Mouse (Mus musculus) hindbrain, embryonic 16.5 days (tissue): ENCODE measurements around the gene Phactr1. TPM values are rescaled to one million over a fixed set of nuclear protein-coding genes. Genes with fewer than 3 reads are reported as not detected.

Experiments used
- ATAC-seq: fragments of 200-750 bp; cut with Nextera tagmentation; 2 replicates; pipeline ENCODE4 v1.8.0; 2017; ENCODE audit warnings: moderate TSS enrichment, moderate library complexity
- H3K27ac ChIP-seq: fragments of 300-500 bp; sonication (generic); 2 replicates; pipeline ENCODE4 v1.5.1; 2014; ENCODE audit warnings: low read depth, mild to moderate bottlenecking, control low read depth, low read length, moderate library complexity
- H3K27me3 ChIP-seq: fragments of 300-500 bp; sonication (generic); replicated peaks from 2 replicates; pipeline ENCODE4 v1.6.1; 2014; ENCODE audit warnings: low read length; ENCODE audit not compliant: control insufficient read depth, insufficient read depth
- H3K36me3 ChIP-seq: fragments of 300-500 bp; sonication (generic); 2 replicates; pipeline ENCODE4 v1.6.1; 2014; ENCODE audit warnings: mild to moderate bottlenecking, low read length, moderate library complexity, mixed read lengths; ENCODE audit not compliant: control insufficient read depth, insufficient read depth
- H3K4me1 ChIP-seq: fragments of 300-500 bp; sonication (generic); 2 replicates; pipeline ENCODE4 v1.6.1; 2014; ENCODE audit warnings: low read depth, low read length; ENCODE audit not compliant: control insufficient read depth, insufficient read depth
- H3K4me2 ChIP-seq: fragments of 300-500 bp; sonication (generic); 2 replicates; pipeline ENCODE4 v1.6.1; 2014; ENCODE audit warnings: mild to moderate bottlenecking, low read length, control low read depth, moderate library complexity
- H3K4me3 ChIP-seq: fragments of 300-500 bp; sonication (generic); 2 replicates; pipeline ENCODE4 v1.5.1; 2014; ENCODE audit warnings: mild to moderate bottlenecking, low read length, control low read depth, moderate library complexity
- H3K9ac ChIP-seq: fragments of 300-500 bp; sonication (generic); 2 replicates; pipeline ENCODE4 v1.6.1; 2014; ENCODE audit warnings: low read depth, mild to moderate bottlenecking, control low read depth, low read length, moderate library complexity
- H3K9me3 ChIP-seq: fragments of 300-500 bp; sonication (generic); 2 replicates; pipeline ENCODE4 v1.6.1; 2014; ENCODE audit warnings: mild to moderate bottlenecking, low read length, moderate library complexity; ENCODE audit not compliant: control insufficient read depth
- WGBS: fragments of 180-500 bp; shearing (Covaris S2); extraction: QIAGEN DNeasy Blood & Tissue Kit; methylation state at CpG from one replicate; pipeline ENCODE4 v1.1.7; 2014; 5-methylcytosine and 5-hydroxymethylcytosine counted together
- polyA plus RNA-seq: library from polyadenylated mRNA; unstranded; fragments of >200 nt; fragmentation: Nextera tagmentation; extraction: Ambion mirVana; gene quantifications from 2 replicates; pipeline ENCODE4 v1.2.1, GENCODE M21; 2015

Gene Phactr1
- polyA plus RNA-seq, 1 experiment from 2014 or later = 49.9 TPM

- no peak overlapping the region for H3K4me3 ChIP-seq
- H3K4me2 ChIP-seq = no peak overlapping the region
- no peaks in the 10 kb centered on the region for H3K4me1 ChIP-seq
- H3K36me3 ChIP-seq = no peaks in the 10 kb centered on the region
- no peak overlapping the region for H3K9ac ChIP-seq
- H3K27ac ChIP-seq = no peak overlapping the region
- H3K9me3 ChIP-seq = no peaks in the 10 kb centered on the region
- WGBS = 88% methylated on average over 10 of the region's 10 CpGs
- ATAC-seq = no peak
- H3K27me3 ChIP-seq = no peaks in the 10 kb centered on the region
These were observed 275.9 kb downstream of the Phactr1 start for GRCm38 (mm10) chr13:42956327-42956726.

GRCm38 (mm10) chr13:42957856-42958255, 277.4 kb downstream of the Phactr1 start:
- ATAC-seq = no peak
- 62% methylated on average over 7 of the region's 7 CpGs for WGBS
- no peak overlapping the region for H3K9ac ChIP-seq
- no peaks in the 10 kb centered on the region for H3K27me3 ChIP-seq
- H3K4me1 ChIP-seq = no peaks in the 10 kb centered on the region
- H3K9me3 ChIP-seq = no peaks in the 10 kb centered on the region
- H3K27ac ChIP-seq = no peak overlapping the region
- H3K4me3 ChIP-seq = no peak overlapping the region
- H3K36me3 ChIP-seq = no peaks in the 10 kb centered on the region
- H3K4me2 ChIP-seq = no peak overlapping the region

GRCm38 (mm10) chr13:42958867-42959266, 278.4 kb downstream of the Phactr1 start:
- no peak overlapping the region for H3K4me2 ChIP-seq
- H3K36me3 ChIP-seq = no peaks in the 10 kb centered on the region
- H3K4me3 ChIP-seq = no peak overlapping the region
- no peak overlapping the region for H3K27ac ChIP-seq
- WGBS = 92% methylated on average over 2 of the region's 2 CpGs
- H3K9ac ChIP-seq = no peak overlapping the region
- no peaks in the 10 kb centered on the region for H3K27me3 ChIP-seq
- ATAC-seq = no peak
- H3K4me1 ChIP-seq = no peaks in the 10 kb centered on the region
- no peaks in the 10 kb centered on the region for H3K9me3 ChIP-seq

- no peaks in the 10 kb centered on the region for H3K4me1 ChIP-seq
- no peak overlapping the region for H3K4me3 ChIP-seq
- 98% methylated on average over 4 of the region's 4 CpGs for WGBS
- H3K27me3 ChIP-seq = no peaks in the 10 kb centered on the region
- H3K27ac ChIP-seq = no peak overlapping the region
- no peaks in the 10 kb centered on the region for H3K9me3 ChIP-seq
- ATAC-seq = no peak
- H3K36me3 ChIP-seq = no peaks in the 10 kb centered on the region
- H3K4me2 ChIP-seq = no peak overlapping the region
- H3K9ac ChIP-seq = no peak overlapping the region
These were observed 281.1 kb downstream of the Phactr1 start for GRCm38 (mm10) chr13:42961561-42961960.

GRCm38 (mm10) chr13:42968537-42968936, 288.1 kb downstream of the Phactr1 start:
- no peaks in the 10 kb centered on the region for H3K9me3 ChIP-seq
- WGBS = 78% methylated on average over 4 of the region's 4 CpGs
- ATAC-seq = no peak

GRCm38 (mm10) chr13:42973561-42973960, 293.1 kb downstream of the Phactr1 start:
- no peaks in the 10 kb centered on the region for H3K9me3 ChIP-seq
- no peak overlapping the region for H3K4me3 ChIP-seq
- WGBS = 80% methylated on average over 3 of the region's 3 CpGs
- H3K4me2 ChIP-seq = no peak overlapping the region
- H3K27me3 ChIP-seq = no peaks in the 10 kb centered on the region
- H3K27ac ChIP-seq = no peak overlapping the region
- no peak overlapping the region for H3K9ac ChIP-seq
- no peaks in the 10 kb centered on the region; the same call in 1 of the 2 replicates for H3K4me1 ChIP-seq
- no peaks in the 10 kb centered on the region for H3K36me3 ChIP-seq
- no peak for ATAC-seq

More at GRCm38 (mm10) chr13:42968537-42968936, 288.1 kb downstream of the Phactr1 start:
- H3K9ac ChIP-seq = no peak overlapping the region
- H3K36me3 ChIP-seq = no peaks in the 10 kb centered on the region
- H3K4me3 ChIP-seq = no peak overlapping the region
- no peaks in the 10 kb centered on the region for H3K4me1 ChIP-seq
- H3K27me3 ChIP-seq = no peaks in the 10 kb centered on the region
- no peak overlapping the region for H3K27ac ChIP-seq
- no peak overlapping the region for H3K4me2 ChIP-seq

GRCm38 (mm10) chr13:42973961-42974360, 293.5 kb downstream of the Phactr1 start:
- no peak overlapping the region for H3K27ac ChIP-seq
- ATAC-seq = no peak
- H3K36me3 ChIP-seq = no peaks in the 10 kb centered on the region
- H3K9me3 ChIP-seq = no peaks in the 10 kb centered on the region
- WGBS = 51% methylated on average over 2 of the region's 2 CpGs
- H3K4me1 ChIP-seq = no peaks in the 10 kb centered on the region; the same call in 1 of the 2 replicates
- no peak overlapping the region for H3K4me2 ChIP-seq
- no peak overlapping the region for H3K4me3 ChIP-seq
- no peak overlapping the region for H3K9ac ChIP-seq
- no peaks in the 10 kb centered on the region for H3K27me3 ChIP-seq

GRCm38 (mm10) chr13:42974506-42974905, 294.1 kb downstream of the Phactr1 start:
- Histone ChIP-seq H3K27me3 (no peaks in the 10 kb centered on the region), H3K4me3 (no peak overlapping the region), H3K9ac (no peak overlapping the region), H3K4me1 (no peaks in the 10 kb centered on the region; the same call in 1 of the 2 replicates), H3K36me3 (no peaks in the 10 kb centered on the region), H3K4me2 (no peak overlapping the region), H3K9me3 (no peaks in the 10 kb centered on the region), H3K27ac (no peak overlapping the region)
- 95% methylated on average over 2 of the region's 2 CpGs for WGBS
- ATAC-seq = no peak

GRCm38 (mm10) chr13:42976144-42976543, 295.7 kb downstream of the Phactr1 start:
- H3K4me1 ChIP-seq = peaks cover 2% of the 10 kb centered on the region
- H3K27ac ChIP-seq = no peak overlapping the region
- H3K4me2 ChIP-seq = no peak overlapping the region
- no peaks in the 10 kb centered on the region for H3K27me3 ChIP-seq
- 91% methylated on average over 3 of the region's 3 CpGs for WGBS
- H3K9me3 ChIP-seq = no peaks in the 10 kb centered on the region
- no peaks in the 10 kb centered on the region for H3K36me3 ChIP-seq
- ATAC-seq = no peak
- H3K9ac ChIP-seq = no peak overlapping the region
- H3K4me3 ChIP-seq = no peak overlapping the region

GRCm38 (mm10) chr13:42976967-42977366, 296.5 kb downstream of the Phactr1 start:
- no peak overlapping the region for H3K27ac ChIP-seq
- 43% methylated on average over 5 of the region's 5 CpGs for WGBS

More at GRCm38 (mm10) chr13:42976967-42977366, 296.5 kb downstream of the Phactr1 start:
- H3K4me2 ChIP-seq = no peak overlapping the region
- no peak overlapping the region for H3K4me3 ChIP-seq
- no peak overlapping the region for H3K9ac ChIP-seq
- peaks cover 2% of the 10 kb centered on the region for H3K4me1 ChIP-seq
- no peaks in the 10 kb centered on the region for H3K9me3 ChIP-seq
- H3K27me3 ChIP-seq = no peaks in the 10 kb centered on the region
- no peak for ATAC-seq
- no peaks in the 10 kb centered on the region for H3K36me3 ChIP-seq
